In the genomic region with DNA sequence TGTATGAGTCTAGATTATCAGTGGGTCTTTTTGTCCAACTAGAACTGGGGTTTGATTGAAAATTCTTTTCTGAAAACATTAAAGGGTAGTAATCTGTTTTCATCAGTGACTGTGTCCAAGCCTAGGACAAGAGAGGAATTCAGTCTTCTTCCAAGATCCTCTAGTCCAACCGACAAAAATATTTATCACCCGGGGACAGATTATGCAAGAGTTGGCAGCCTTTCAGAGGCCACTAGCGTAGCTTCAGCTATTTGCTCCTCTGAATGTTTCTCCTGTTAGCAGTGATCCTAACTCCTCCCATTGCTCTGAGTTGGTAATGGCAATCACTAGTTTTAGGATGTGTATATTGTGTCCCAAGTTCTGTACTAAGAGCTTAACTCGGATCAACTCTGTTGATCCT, we compare ENCODE assay signal across 9 mouse cellular contexts.
DNase-seq lines count a peak whose midpoint lies in the region; ATAC-seq and TF ChIP-seq lines count a peak whose summit lies in the region.
"Had no signal": no experiment of that assay in that cellular context is flagged by ENCODE, and none has a peak within 500 bp of the region (broad histone marks: within the 10 kb centered on the region; RNA-seq: fewer than 3 reads in every experiment).

No protein-coding gene starts in this region.

- H3K4me3 ChIP-seq in gastrocnemius, adult 2 months = no peak overlapping the region
- H3K4me3 ChIP-seq in intestine, postnatal 0 days (ENCODE audit: low read depth, low read length) = no peak overlapping the region
- no peak overlapping the region for H3K4me3 ChIP-seq in liver, embryonic 11.5 days (ENCODE audit: low read depth, low read length)

- no peaks in the 10 kb centered on the region for H3K9me3 ChIP-seq in intestine, postnatal 0 days (ENCODE audit: control insufficient read depth)
- H3K9me3 ChIP-seq in liver, embryonic 11.5 days (ENCODE audit: control insufficient read depth, low read length) = no peaks in the 10 kb centered on the region

- 61% methylated on average over 4 of the region's 4 CpGs for WGBS in intestine, postnatal 0 days
- 76% methylated on average over 4 of the region's 4 CpGs for WGBS in liver, embryonic 11.5 days

- H3K9ac ChIP-seq in intestine, postnatal 0 days (ENCODE audit: low read depth, low read length) = no peak overlapping the region
- H3K9ac ChIP-seq in liver, embryonic 11.5 days (ENCODE audit: low read depth, low read length) = no peak overlapping the region

- H3K4me2 ChIP-seq in intestine, postnatal 0 days (replicated peaks; ENCODE audit: low read depth) = no peak overlapping the region
- H3K4me2 ChIP-seq in liver, embryonic 11.5 days = no peak overlapping the region

- DNase-seq in NIH3T3 (ENCODE audit: low read depth) = peak; percentile 59
- peak; percentile 72 for DNase-seq in adrenal gland, adult 8-10 months
- peak; percentile 82 for DNase-seq in gastrocnemius, adult 2 months
- peak; percentile 84 to 86 for DNase-seq in kidney, postnatal 36 days
- DNase-seq in frontal cortex, postnatal 36 days (ENCODE audit: low spot score in 2 of 2) = no peak
- no peak for DNase-seq in thymus, postnatal 25 days
- no peak for DNase-seq in liver, embryonic 11.5 days (ENCODE audit: low spot score)

- intact Hi-C loops in gastrocnemius, adult 2 months (cut with DNase I) = no loop called here

- H3K36me3 ChIP-seq in intestine, postnatal 0 days (ENCODE audit: control insufficient read depth, insufficient read depth) = no peaks in the 10 kb centered on the region
- no peaks in the 10 kb centered on the region for H3K36me3 ChIP-seq in liver, embryonic 11.5 days (ENCODE audit: control insufficient read depth, insufficient read depth, low read length)

- peak overlapping the region; percentile 65 for H3K27ac ChIP-seq in gastrocnemius, adult 2 months
- H3K27ac ChIP-seq in intestine, postnatal 0 days (ENCODE audit: low read depth, low read length) = no peak overlapping the region
- no peak overlapping the region for H3K27ac ChIP-seq in liver, embryonic 11.5 days (ENCODE audit: low read depth, low read length)
- H3K27ac ChIP-seq: macrophage had no signal

- TF ChIP-seq CTCF in gastrocnemius, adult 2 months (IDR thresholded peaks at IDR 0.05) = no peak
- no peak for TF ChIP-seq CTCF in intestine, postnatal 0 days (IDR thresholded peaks at IDR 0.05; ENCODE audit: low read depth)

- no peaks in the 10 kb centered on the region for H3K4me1 ChIP-seq in intestine, postnatal 0 days (replicated peaks; ENCODE audit: control insufficient read depth, insufficient read depth, low read length)
- H3K4me1 ChIP-seq in liver, embryonic 11.5 days (replicated peaks; ENCODE audit: control insufficient read depth, insufficient read depth, low read length) = no peaks in the 10 kb centered on the region

- ATAC-seq in intestine, postnatal 0 days = no peak
- ATAC-seq in liver, embryonic 11.5 days (replicated peaks; ENCODE audit: low FRiP score) = no peak

- no peaks in the 10 kb centered on the region for H3K27me3 ChIP-seq in intestine, postnatal 0 days (replicated peaks; ENCODE audit: control insufficient read depth, insufficient read depth, low read length)
- H3K27me3 ChIP-seq in liver, embryonic 11.5 days (replicated peaks; ENCODE audit: control insufficient read depth, insufficient read depth, low read length) = no peaks in the 10 kb centered on the region

Comparison
In these comparisons a context has a peak if more than half of its experiments do, and no peak if none do; other contexts are left out.
1. DNase-seq: peak in NIH3T3 (single experiment), adrenal gland, adult 8-10 months (single experiment), gastrocnemius, adult 2 months (single experiment) and kidney, postnatal 36 days (2 of 2); none in frontal cortex, postnatal 36 days (0 of 2), thymus, postnatal 25 days (single experiment) and liver, embryonic 11.5 days (single experiment).